Comparison of ENCODE assay signal across 8 mouse cellular contexts in the genomic region with DNA sequence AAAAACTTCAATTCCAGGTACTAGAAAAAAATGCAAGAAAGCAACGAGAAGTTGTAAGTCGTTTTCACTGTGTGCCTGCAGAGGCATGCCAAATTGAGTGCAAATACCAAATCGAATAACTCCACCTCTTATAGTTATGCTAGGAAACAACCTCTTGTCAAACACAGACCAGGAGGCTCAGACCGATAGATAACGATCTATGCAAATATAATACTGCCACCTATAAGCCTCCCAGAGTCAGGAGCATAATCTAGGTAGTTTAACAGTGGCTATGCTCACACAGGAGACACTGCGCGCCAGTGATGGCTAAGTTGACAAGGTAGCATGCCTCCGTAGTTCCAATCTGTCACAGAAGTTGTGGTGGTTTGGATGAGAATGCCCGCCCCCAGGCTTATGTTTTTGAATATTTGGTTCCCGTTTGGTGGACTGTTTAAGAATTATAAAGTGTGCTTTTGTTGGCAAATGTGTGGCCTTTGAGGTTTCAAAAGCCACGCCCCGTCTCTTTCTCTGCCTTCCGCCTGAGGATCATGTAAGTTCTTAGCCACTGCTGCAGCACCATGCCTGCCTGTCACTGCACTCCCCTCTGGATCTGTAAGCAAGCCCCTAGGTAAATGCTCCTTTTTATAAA. TPM values are rescaled to one million over a fixed set of nuclear protein-coding genes. Genes with fewer than 3 reads are reported as not detected.
DNase-seq lines count a peak whose midpoint lies in the region; ATAC-seq and TF ChIP-seq lines count a peak whose summit lies in the region.

No protein-coding gene starts in this region.

- intact Hi-C loops in gastrocnemius, adult 2 months (cut with DNase I): no loop called here
- intact Hi-C loops in gastrocnemius, postnatal 14 days (cut with DNase I; ENCODE audit: low total_unique reads): no loop called here

- peak overlapping the region; percentile 82 for H3K4me3 ChIP-seq in gastrocnemius, adult 2 months

- TF ChIP-seq CTCF in gastrocnemius, adult 2 months (IDR thresholded peaks at IDR 0.05): no peak

- DNase-seq in gastrocnemius, adult 2 months: no peak
- no peak for DNase-seq in gastrocnemius, postnatal 14 days
- DNase-seq in T-cell, adult 2 months (ENCODE audit: low spot score): peak; percentile 35
- DNase-seq in spleen, adult 12 weeks (ENCODE audit: low spot score): no peak
- DNase-seq in right cerebral cortex, adult 2 months (ENCODE audit: low spot score in 2 of 2): no peak
- DNase-seq in ovary, postnatal 36 days (ENCODE audit: low spot score): no peak

- no peak overlapping the region for H3K27ac ChIP-seq in gastrocnemius, adult 2 months

- peak; percentile 55 for ATAC-seq in inflammation-experienced regulatory T-cells, adult 6 months
- ATAC-seq in monocyte, adult 5-6 weeks (replicated peaks; ENCODE audit: insufficient number of reproducible peaks, low FRiP score, low TSS enrichment, poor library complexity, severe bottlenecking): peak; percentile 37; the same call in 1 of the 2 replicates

RNA-seq across cellular contexts. Expression of a gene that starts 0.7 kb away (rescaled TPM):
- total RNA-seq in gastrocnemius, adult 2 months (2021): 1 to 10 TPM; 1.7 to 2.2 TPM
- total RNA-seq in gastrocnemius, postnatal 14 days (2021): 1 to 10 TPM; 3.0 to 3.4 TPM
- 10 to 100 TPM in 2 of 3 experiments, 1 to 10 TPM in 1; 9.1 to 20.9 (median 18.5) TPM for polyA plus RNA-seq in inflammation-experienced regulatory T-cells, adult 6 months (2017; shearing (Covaris generic))
- 8.3 to 17.9 TPM (median 17.1 TPM) in 3 replicates for total RNA-seq in monocyte, adult 5-6 weeks (2017)

RNA-seq across cellular contexts. Expression of a gene that starts 18.5 kb away (rescaled TPM):
- total RNA-seq in gastrocnemius, adult 2 months (2021): not detected
- not detected for total RNA-seq in gastrocnemius, postnatal 14 days (2021)
- not detected for polyA plus RNA-seq in inflammation-experienced regulatory T-cells, adult 6 months (2017; shearing (Covaris generic))
- not detected in 3 replicates for total RNA-seq in monocyte, adult 5-6 weeks (2017)

RNA-seq across cellular contexts. Expression of a gene that starts 28.1 kb away (rescaled TPM):
- 10 to 100 TPM; 39.6 to 41.5 TPM for total RNA-seq in gastrocnemius, adult 2 months (2021)
- total RNA-seq in gastrocnemius, postnatal 14 days (2021): 10 to 100 TPM; 33.5 to 37.8 TPM
- polyA plus RNA-seq in inflammation-experienced regulatory T-cells, adult 6 months (2017; shearing (Covaris generic)): 10 to 100 TPM in 2 of 3 experiments, 1 to 10 TPM in 1; 9.6 to 13.7 (median 12.9) TPM
- total RNA-seq in monocyte, adult 5-6 weeks (2017): 10.4 to 43.3 TPM (median 12.9 TPM) in 3 replicates
